Mouse (Mus musculus) CH12.LX (cell line): ENCODE data around the gene Pdcd5. TPM values are rescaled to one million over a fixed set of nuclear protein-coding genes. Genes with fewer than 3 reads are reported as not detected.
A peak's percentile ranks its signal among the peaks of the same experiment; 100 is the strongest.

Experiments used
- DNase-seq: peaks from one replicate; pipeline ENCODE4 v3.0.0-alpha.2; 2013; ENCODE audit errors: extremely low read depth
- H3K27ac ChIP-seq: 2 replicates; pipeline ENCODE4 v1.5.1; 2012; ENCODE audit warnings: low read depth, mild to moderate bottlenecking, control low read depth, moderate library complexity; ENCODE audit not compliant: insufficient read depth
- H3K27me3 ChIP-seq: replicated peaks from 2 replicates; pipeline ENCODE3; 2012; ENCODE audit warnings: inconsistent platforms
- H3K36me3 ChIP-seq, 2 experiments: replicated peaks in 1 of 2; 2 replicates each; pipeline versions ENCODE3 to v1.6.1; 2012; ENCODE audit warnings: inconsistent platforms in 1 of 2, low read length in 1 of 2, mild to moderate bottlenecking in 1 of 2, mixed read lengths in 1 of 2, moderate library complexity in 1 of 2; ENCODE audit not compliant: control insufficient read depth in 1 of 2, insufficient read depth in 1 of 2
- H3K4me1 ChIP-seq, 2 experiments: 2 replicates each; pipeline ENCODE4 v1.6.1; 2012; ENCODE audit warnings: inconsistent platforms in 1 of 2, moderate library complexity in 1 of 2; ENCODE audit not compliant: insufficient read depth in 2 of 2, control insufficient read depth in 1 of 2
- H3K4me2 ChIP-seq: 2 replicates; pipeline ENCODE4 v1.6.1; 2012; ENCODE audit warnings: low read depth, mild to moderate bottlenecking, control low read depth; ENCODE audit not compliant: poor library complexity, insufficient read depth, severe bottlenecking
- H3K4me3 ChIP-seq, 3 experiments: fragments of 150-350 bp in 1 of 3; sonication (generic) in 1 of 3; replicated peaks in 1 of 3; 2 replicates each; pipeline versions ENCODE3 to v1.5.1; 2011 to 2012; ENCODE audit warnings: low read depth in 2 of 3, low read length in 2 of 3, mild to moderate bottlenecking in 2 of 3, moderate library complexity in 2 of 3, control low read depth in 1 of 3, improper control_type of control experiment in 1 of 3, inconsistent platforms in 1 of 3, mixed read lengths in 1 of 3; ENCODE audit not compliant: poor library complexity in 1 of 3
- H3K79me2 ChIP-seq: replicated peaks from 2 replicates; pipeline ENCODE4 v1.6.1; 2012; ENCODE audit warnings: mild to moderate bottlenecking, moderate library complexity; ENCODE audit not compliant: control insufficient read depth, poor library complexity, insufficient read depth, severe bottlenecking; ENCODE audit errors: extremely low read depth
- H3K9ac ChIP-seq: 2 replicates; pipeline ENCODE4 v1.6.1; 2012; ENCODE audit warnings: low read depth, mild to moderate bottlenecking, control low read depth, moderate library complexity; ENCODE audit not compliant: insufficient read depth
- H3K9me3 ChIP-seq: replicated peaks from 2 replicates; pipeline ENCODE3; 2012; ENCODE audit warnings: low read length, inconsistent platforms, mixed read lengths
- BHLHE40 ChIP-seq: IDR thresholded peaks from 2 replicates; pipeline ENCODE4 v1.6.1; 2011; ENCODE audit warnings: mild to moderate bottlenecking, low read depth, low read length, improper control_type of control experiment
- CHD2 ChIP-seq: IDR thresholded peaks from 2 replicates; pipeline ENCODE4 v1.6.1; 2011; ENCODE audit warnings: low read length, improper control_type of control experiment
- CTCF ChIP-seq, 2 experiments: IDR thresholded peaks in 1 of 2; conservative IDR thresholded peaks in 1 of 2; 2 replicates each; pipeline ENCODE4 v1.5.1; 2011 to 2012; ENCODE audit warnings: low read depth in 2 of 2, low read length in 2 of 2, improper control_type of control experiment in 1 of 2, inconsistent platforms in 1 of 2, mild to moderate bottlenecking in 1 of 2, moderate library complexity in 1 of 2
- EP300 ChIP-seq: IDR thresholded peaks from 2 replicates; pipeline ENCODE4 v1.6.1; 2011; ENCODE audit warnings: low read length, improper control_type of control experiment
- ETS1 ChIP-seq: conservative IDR thresholded peaks from 2 replicates; pipeline ENCODE4 v1.6.1; 2012; ENCODE audit warnings: low read depth, mild to moderate bottlenecking, inconsistent platforms, low read length, improper control_type of control experiment, moderate library complexity
- HCFC1 ChIP-seq: IDR thresholded peaks from 2 replicates; pipeline ENCODE4 v1.6.1; 2012; ENCODE audit warnings: low read depth, mild to moderate bottlenecking, inconsistent platforms, low read length, improper control_type of control experiment
- JUN ChIP-seq: IDR thresholded peaks from 2 replicates; pipeline ENCODE4 v1.6.1; 2011; ENCODE audit warnings: low read depth, mild to moderate bottlenecking, low read length, improper control_type of control experiment, moderate library complexity; ENCODE audit not compliant: insufficient read depth
- MAFK ChIP-seq: IDR thresholded peaks from 2 replicates; pipeline ENCODE4 v1.6.1; 2011; ENCODE audit warnings: low read length, improper control_type of control experiment; ENCODE audit not compliant: insufficient replicate concordance
- MAX ChIP-seq: IDR thresholded peaks from 2 replicates; pipeline ENCODE4 v1.6.1; 2011; ENCODE audit warnings: low read length, improper control_type of control experiment
- MAZ ChIP-seq: IDR thresholded peaks from 2 replicates; pipeline ENCODE4 v1.6.1; 2012; ENCODE audit warnings: low read depth, mild to moderate bottlenecking, inconsistent platforms, low read length, improper control_type of control experiment, moderate library complexity
- NELFE ChIP-seq: IDR thresholded peaks from 2 replicates; pipeline ENCODE4 v1.6.1; 2011; ENCODE audit warnings: low read depth, low read length, improper control_type of control experiment
- POLR2AphosphoS2 ChIP-seq: IDR thresholded peaks from 2 replicates; pipeline ENCODE4 v1.6.1; 2011; ENCODE audit warnings: low read depth, low read length, improper control_type of control experiment
- RAD21 ChIP-seq: IDR thresholded peaks from 2 replicates; pipeline ENCODE4 v1.6.1; 2011; ENCODE audit warnings: low read depth, mild to moderate bottlenecking, low read length, improper control_type of control experiment, moderate library complexity
- SIN3A ChIP-seq: IDR thresholded peaks from 2 replicates; pipeline ENCODE4 v1.6.1; 2012; ENCODE audit warnings: low read length, improper control_type of control experiment, inconsistent platforms
- SMC3 ChIP-seq: IDR thresholded peaks from 2 replicates; pipeline ENCODE4 v1.6.1; 2011; ENCODE audit warnings: low read depth, low read length, improper control_type of control experiment
- TBP ChIP-seq: conservative IDR thresholded peaks from 2 replicates; pipeline ENCODE4 v1.6.1; 2011; ENCODE audit warnings: low read depth, low read length, improper control_type of control experiment
- UBTF ChIP-seq: IDR thresholded peaks from 2 replicates; pipeline ENCODE4 v1.6.1; 2012; ENCODE audit warnings: low read depth, mild to moderate bottlenecking, inconsistent platforms, low read length, improper control_type of control experiment, moderate library complexity
- USF1 ChIP-seq: IDR thresholded peaks from 2 replicates; pipeline ENCODE4 v1.6.1; 2014; ENCODE audit warnings: low read depth, mild to moderate bottlenecking, inconsistent platforms, low read length, improper control_type of control experiment
- USF2 ChIP-seq: conservative IDR thresholded peaks from 2 replicates; pipeline ENCODE4 v1.6.1; 2011; ENCODE audit warnings: low read depth, low read length, improper control_type of control experiment
- ZC3H11A ChIP-seq: IDR thresholded peaks from 2 replicates; pipeline ENCODE4 v1.6.1; 2012; ENCODE audit warnings: low read depth, mild to moderate bottlenecking, inconsistent platforms, low read length, improper control_type of control experiment
- ZMIZ1 ChIP-seq: IDR thresholded peaks from 2 replicates; pipeline ENCODE4 v1.6.1; 2012; ENCODE audit warnings: low read depth, mild to moderate bottlenecking, inconsistent platforms, low read length, improper control_type of control experiment
- ZNF384 ChIP-seq: IDR thresholded peaks from 2 replicates; pipeline ENCODE4 v1.6.1; 2012; ENCODE audit warnings: low read depth, low read length, improper control_type of control experiment, inconsistent platforms
- dilution Hi-C: fragments of 300-500 bp; cut with MboI; formaldehyde crosslinking; loops from 2 replicates; pipeline ENCODE4 v1.14.3; 2020; ENCODE audit warnings: low sequenced_read_pairs; ENCODE audit not compliant: extremely low pct_unique_long_range_greater_than_20kb, extremely low pct_ligation_motif_present
- in situ Hi-C: fragments of 300-500 bp; cut with MboI; formaldehyde crosslinking; loops from 3 replicates; pipeline ENCODE4 v1.14.3; 2019; ENCODE audit warnings: low sequenced_read_pairs, low pct_ligation_motif_present, low pct_unique_long_range_greater_than_20kb, mixed read lengths
- polyA plus RNA-seq: library from polyadenylated mRNA; unstranded; fragments of >175 nt; gene quantifications from 2 replicates; pipeline ENCODE4 v1.2.1, GENCODE M21; 2012; ENCODE audit warnings: low read depth; ENCODE audit not compliant: insufficient read length
- total RNA-seq, 2 experiments: library from RNA; depleted of rRNA; stranded (reverse); fragments of 300-350 nt in 1 of 2; fragments of >200 nt in 1 of 2; gene quantifications; 2 replicates each; pipeline ENCODE4 v1.2.3; 2012 to 2014

Pdcd5 gene
- total and polyA plus RNA-seq, 3 experiments = 174 to 242 (median 241) TPM

DNA sequence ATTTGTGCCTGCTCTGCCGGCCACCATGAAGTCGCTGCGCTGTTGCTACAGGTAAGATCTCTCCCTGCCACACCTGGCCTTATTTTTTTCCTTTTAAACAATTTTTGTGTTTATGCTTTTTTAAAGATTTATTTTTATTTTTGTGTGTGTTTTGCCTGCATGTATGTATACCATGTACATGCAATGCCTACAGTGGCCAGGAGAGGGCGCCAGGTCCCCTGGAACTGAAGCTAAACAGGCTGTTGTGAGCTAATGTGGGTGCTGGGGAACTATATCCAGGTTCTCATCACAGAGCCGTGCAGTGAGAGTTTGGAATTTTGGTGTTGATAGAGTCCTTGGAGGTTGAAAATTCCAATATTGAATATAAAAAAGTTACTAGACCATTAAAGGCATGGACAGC lies 18.8 kb downstream of the Pdcd5 start:
- peak; percentile 43 for DNase-seq
- H3K9ac ChIP-seq = no peak overlapping the region
- in situ Hi-C loops = loop anchor here (5.0 kb wide), 1 partner anchor 41 kb away; the partner anchor contains the start of genes Ankrd27 and Rgs9bp
- H3K36me3 ChIP-seq = peaks cover 39 to 91% of the 10 kb centered on the region in 2 experiments
- no peak overlapping the region for H3K27ac ChIP-seq
- peaks cover 2% of the 10 kb centered on the region for H3K9me3 ChIP-seq
- no peaks in the 10 kb centered on the region for H3K79me2 ChIP-seq
- H3K4me1 ChIP-seq = no peaks in the 10 kb centered on the region
- H3K27me3 ChIP-seq = no peaks in the 10 kb centered on the region
- TF ChIP-seq ZMIZ1 = no peak
- peak; percentile 30 for TF ChIP-seq RAD21
- no peak for TF ChIP-seq NELFE
- TF ChIP-seq MAFK = no peak
- TF ChIP-seq ETS1 = no peak
- no peak for TF ChIP-seq TBP
- no peak for TF ChIP-seq MAZ
- TF ChIP-seq UBTF = no peak
- TF ChIP-seq HCFC1 = no peak
- TF ChIP-seq EP300 = no peak
- TF ChIP-seq CHD2 = no peak
- no peak for TF ChIP-seq MAX
- peak; percentile 68 to 75 for TF ChIP-seq CTCF (conservative IDR thresholded peaks at IDR 0.05 in 1 of 2, IDR thresholded peaks at IDR 0.05 in 1 of 2; ENCODE audit: low read depth in 2 of 2, low read length in 2 of 2)
- no peak for TF ChIP-seq SIN3A
- TF ChIP-seq POLR2AphosphoS2 = no peak
- TF ChIP-seq BHLHE40 = no peak
- no peak for TF ChIP-seq ZNF384
- no peak for TF ChIP-seq JUN
- TF ChIP-seq USF1 = no peak
- peak; percentile 39 for TF ChIP-seq SMC3
- no peak for TF ChIP-seq ZC3H11A
- TF ChIP-seq USF2 = no peak
- dilution Hi-C loops = no loop called here
- H3K4me3 ChIP-seq = no peak overlapping the region
- no peak overlapping the region for H3K4me2 ChIP-seq

GRCm38 (mm10) chr7:35627371-35627770 lies 19.9 kb downstream of the Pdcd5 start:
- TF ChIP-seq POLR2AphosphoS2 = no peak
- no peak overlapping the region for H3K9ac ChIP-seq
- H3K4me3 ChIP-seq = no peak overlapping the region
- peaks cover 2% of the 10 kb centered on the region for H3K9me3 ChIP-seq
- H3K79me2 ChIP-seq = no peaks in the 10 kb centered on the region
- H3K27me3 ChIP-seq = no peaks in the 10 kb centered on the region
- no peak overlapping the region for H3K27ac ChIP-seq
- DNase-seq = no peak
- H3K4me2 ChIP-seq = no peak overlapping the region
- H3K36me3 ChIP-seq = peaks cover 40 to 94% of the 10 kb centered on the region in 2 experiments
- H3K4me1 ChIP-seq = no peaks in the 10 kb centered on the region
- in situ Hi-C loops = loop anchor here (5.0 kb wide), 1 partner anchor 40 kb away; the partner anchor contains the start of genes Ankrd27 and Rgs9bp
- dilution Hi-C loops = no loop called here
